Mouse (Mus musculus) heart, adult 2 months (tissue): ENCODE results near the gene Pros1. TPM values are rescaled to one million over a fixed set of nuclear protein-coding genes. Genes with fewer than 3 reads are reported as not detected.

ENCODE experiments used
- DNase-seq, 2 experiments: peaks; one replicate each; pipeline ENCODE4 v3.0.0; 2021
- H3K27ac ChIP-seq: fragments of 200-600 bp; 2 replicates; pipeline ENCODE4 v1.8.1; 2022
- H3K27me3 ChIP-seq: fragments of 200-500 bp; 2 replicates; pipeline ENCODE4 v1.6.1; 2012; ENCODE audit warnings: mild to moderate bottlenecking, low read length, inconsistent platforms, mixed read lengths; ENCODE audit not compliant: control insufficient read depth, insufficient read depth
- H3K36me3 ChIP-seq: fragments of 200-500 bp; 2 replicates; pipeline ENCODE4 v1.6.1; 2012; ENCODE audit warnings: low read length, inconsistent platforms; ENCODE audit not compliant: control insufficient read depth, insufficient read depth
- H3K4me1 ChIP-seq: fragments of 200-500 bp; 2 replicates; pipeline ENCODE4 v1.6.1; 2011; ENCODE audit warnings: low read length; ENCODE audit not compliant: control insufficient read depth, insufficient read depth
- H3K4me3 ChIP-seq: fragments of 200-600 bp; 2 replicates; pipeline ENCODE4 v1.8.1; 2022
- H3K79me2 ChIP-seq: fragments of 200-500 bp; replicated peaks from 2 replicates; pipeline ENCODE4 v1.6.1; 2012; ENCODE audit warnings: mild to moderate bottlenecking, inconsistent platforms, low read length, moderate library complexity, mixed read lengths; ENCODE audit not compliant: control insufficient read depth, insufficient read depth
- H3K9ac ChIP-seq: fragments of 200-500 bp; 2 replicates; pipeline ENCODE4 v1.6.1; 2012; ENCODE audit warnings: low read depth, mild to moderate bottlenecking, control low read depth, inconsistent platforms, low read length, mixed read lengths
- CTCF ChIP-seq: fragments of 200-600 bp; IDR thresholded peaks from 2 replicates; pipeline ENCODE4 v1.8.1; 2022; ENCODE audit warnings: antibody characterized with exemption, mild to moderate bottlenecking, moderate library complexity
- EP300 ChIP-seq: fragments of 200-500 bp; IDR thresholded peaks from 2 replicates; pipeline ENCODE4 v1.6.1; 2011; ENCODE audit warnings: low read depth, low read length, control low read depth; ENCODE audit not compliant: insufficient read depth
- POLR2A ChIP-seq: fragments of 200-500 bp; IDR thresholded peaks from 2 replicates; pipeline ENCODE4 v1.6.1; 2011; ENCODE audit warnings: mild to moderate bottlenecking, low read depth, low read length, control low read depth; ENCODE audit not compliant: insufficient read depth
- WGBS: fragments of 180-500 bp; shearing (Covaris S2); methylation state at CpG from one replicate; pipeline ENCODE4 v1.1.7; 2018; 5-methylcytosine and 5-hydroxymethylcytosine counted together
- intact Hi-C: fragments of 180-260 bp; cut with DNase I; formaldehyde crosslinking; loops from one replicate; pipeline ENCODE4 v1.15.1; 2025
- microRNA-seq, 2 experiments: library from miRNA; unstranded; fragments of <30 nt; microRNA quantifications; one replicate each; pipeline ENCODE4 v1.2.0; 2021
- polyA plus RNA-seq: library from polyadenylated mRNA; depleted of rRNA; stranded (reverse); fragments of >200 nt; gene quantifications from 2 replicates; pipeline ENCODE4 v1.2.3, GENCODE M21; 2012; rRNA removed
- total RNA-seq, 2 experiments: library from RNA; stranded (reverse); gene quantifications; 2 replicates each; pipeline ENCODE4 v1.2.3; 2021

Gene Pros1
- total and polyA plus RNA-seq, 3 experiments, result 5.9 to 17.0 (median 15.5) TPM

GRCm38 (mm10) chr16:62958485-62958884, 104.4 kb downstream of the Pros1 start:
- no peak for TF ChIP-seq POLR2A
- no peak for TF ChIP-seq CTCF
- no peak for TF ChIP-seq EP300
- H3K36me3 ChIP-seq, result no peaks in the 10 kb centered on the region
- H3K4me1 ChIP-seq, result no peaks in the 10 kb centered on the region
- H3K9ac ChIP-seq, result no peak overlapping the region
- 81% methylated on average over 4 of the region's 4 CpGs for WGBS
- H3K79me2 ChIP-seq, result no peaks in the 10 kb centered on the region
- H3K4me3 ChIP-seq, result no peak overlapping the region
- no peaks in the 10 kb centered on the region for H3K27me3 ChIP-seq
- H3K27ac ChIP-seq, result no peak overlapping the region
- intact Hi-C loops, result no loop called here
- DNase-seq, result no peak

- Histone ChIP-seq H3K79me2 (no peaks in the 10 kb centered on the region), H3K27me3 (no peaks in the 10 kb centered on the region), H3K27ac (no peak overlapping the region), H3K4me3 (no peak overlapping the region), H3K9ac (no peak overlapping the region), H3K36me3 (no peaks in the 10 kb centered on the region), H3K4me1 (no peaks in the 10 kb centered on the region)
- DNase-seq, result no peak
- intact Hi-C loops, result no loop called here
- WGBS, result 66% methylated on average over 6 of the region's 6 CpGs
- TF ChIP-seq CTCF, result no peak
- no peak for TF ChIP-seq POLR2A
- TF ChIP-seq EP300, result no peak
Observed at GRCm38 (mm10) chr16:62964361-62964763, 110.3 kb downstream of the Pros1 start.

GRCm38 (mm10) chr16:62971673-62972332, 117.7 kb downstream of the Pros1 start:
- no peaks in the 10 kb centered on the region for H3K27me3 ChIP-seq
- DNase-seq, result no peak
- 64% methylated on average over 1 of the region's 1 CpGs for WGBS

GRCm38 (mm10) chr16:62974926-62975325, 120.8 kb downstream of the Pros1 start:
- DNase-seq, result no peak
- 69% methylated on average over 1 of the region's 1 CpGs for WGBS

More at GRCm38 (mm10) chr16:62971673-62972332, 117.7 kb downstream of the Pros1 start:
- H3K4me3 ChIP-seq, result no peak overlapping the region
- H3K36me3 ChIP-seq, result no peaks in the 10 kb centered on the region
- H3K79me2 ChIP-seq, result no peaks in the 10 kb centered on the region
- TF ChIP-seq EP300, result no peak
- no peak for TF ChIP-seq POLR2A
- TF ChIP-seq CTCF, result no peak
- no peak overlapping the region for H3K27ac ChIP-seq
- no peaks in the 10 kb centered on the region for H3K4me1 ChIP-seq
- no peak overlapping the region for H3K9ac ChIP-seq
- intact Hi-C loops, result no loop called here

More at GRCm38 (mm10) chr16:62974926-62975325, 120.8 kb downstream of the Pros1 start:
- TF ChIP-seq CTCF, result peak; percentile 43
- no peak for TF ChIP-seq POLR2A
- Histone ChIP-seq H3K36me3 (no peaks in the 10 kb centered on the region), H3K27me3 (no peaks in the 10 kb centered on the region), H3K9ac (no peak overlapping the region), H3K4me3 (no peak overlapping the region), H3K27ac (no peak overlapping the region), H3K4me1 (no peaks in the 10 kb centered on the region), H3K79me2 (no peaks in the 10 kb centered on the region)
- intact Hi-C loops, result no loop called here

Small RNA genes within 50 kb of the gene (microRNA-seq; reads per million reads assigned to microRNA genes)
- gene Gm25986, result 0 reads per million in 2 experiments

Other genes with a start within 250 kb of the Pros1 start
- gene Nsun3, start 67.5 kb upstream of the Pros1 start, total RNA-seq, result 1 to 10 TPM; 3.7 to 5.3 TPM
- 3.0 and 5.7 TPM in 2 replicates for gene Nsun3, start 67.5 kb upstream of the Pros1 start, polyA plus RNA-seq
- gene Stx19, start 39.6 kb upstream of the Pros1 start, total RNA-seq, result not detected
- gene Stx19, start 39.6 kb upstream of the Pros1 start, polyA plus RNA-seq, result 0.06 TPM in 1 of 2 replicates, not detected in the other
- gene Arl13b, start 7.3 kb upstream of the Pros1 start, total RNA-seq, result 1 to 10 TPM; 7.5 to 8.1 TPM
- gene Arl13b, start 7.3 kb upstream of the Pros1 start, polyA plus RNA-seq, result 1.4 and 5.5 TPM in 2 replicates